Mouse (Mus musculus) liver, postnatal 0 days (tissue): ENCODE measurements around the gene Dusp23.

Experiments
- CTCF ChIP-seq: sonication (generic); IDR thresholded peaks from 2 replicates; pipeline ENCODE4 v1.5.1; 2016; ENCODE audit warnings: antibody characterized with exemption, low read depth
- EP300 ChIP-seq: IDR thresholded peaks from 2 replicates; pipeline ENCODE4 v1.6.1; 2016; ENCODE audit warnings: antibody characterized with exemption, low read depth, mild to moderate bottlenecking

DNA sequence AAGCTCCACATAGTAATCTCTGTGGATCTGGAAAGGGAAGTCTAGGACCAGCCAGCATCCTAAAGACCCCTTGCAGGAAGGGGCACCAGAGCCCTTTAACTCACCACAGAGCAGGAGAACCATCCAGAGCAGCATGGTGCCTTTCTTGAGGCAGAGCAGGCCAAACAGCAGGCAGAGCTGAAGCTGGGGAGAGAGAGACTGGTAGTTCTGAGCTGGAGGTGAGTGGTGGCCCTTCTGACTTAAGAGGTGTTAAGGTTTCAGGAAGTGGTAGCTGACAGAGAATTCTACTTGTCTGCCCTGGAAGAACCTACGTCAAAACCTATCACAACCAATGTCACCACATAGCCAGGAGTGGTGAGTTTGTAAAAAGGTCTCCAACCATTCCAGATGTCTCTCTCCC is 30.4 kb downstream of the Dusp23 start, which contains the start of gene Fcrl6:
- TF ChIP-seq CTCF: no peak
- no peak for TF ChIP-seq EP300
